Mouse (Mus musculus) gastrocnemius, adult 8-10 months (tissue): ENCODE data around the gene Grik1. TPM values are rescaled to one million over a fixed set of nuclear protein-coding genes. Genes with fewer than 3 reads are reported as not detected.

ENCODE experiments used
- DNase-seq, 2 experiments: peaks; one replicate each; pipeline ENCODE4 v3.0.0; 2022; ENCODE audit warnings: low spot score in 2 of 2
- total RNA-seq, 4 experiments: library from RNA; stranded (reverse); gene quantifications; 2 replicates each; pipeline ENCODE4 v1.2.4; 2022

Gene Grik1
- total RNA-seq, 4 experiments from 2014 or later = not detected

DNA sequence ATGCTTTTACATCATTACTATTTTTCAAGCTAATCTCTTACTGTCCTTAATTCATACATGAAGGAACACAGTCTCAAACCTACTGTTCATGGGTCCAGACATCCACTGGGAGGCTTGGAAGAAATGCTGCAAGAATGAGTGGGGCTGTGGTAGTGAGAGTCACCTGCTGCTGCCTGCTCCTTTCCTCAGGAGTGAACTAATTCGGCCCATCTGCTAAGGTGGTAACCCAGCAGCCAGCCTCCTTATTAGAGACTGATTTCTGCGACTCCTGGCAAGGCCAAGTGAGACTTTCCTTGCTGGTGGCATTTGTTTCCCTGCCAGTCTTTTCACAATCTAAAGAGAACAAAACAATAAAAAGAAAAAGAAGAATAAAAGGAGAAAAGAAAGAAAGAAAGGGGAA lies 147.9 kb downstream of the Grik1 start:
- no peak for DNase-seq

- DNase-seq = no peak
These were observed 148.5 kb downstream of the Grik1 start for GRCm38 (mm10) chr16:88141594-88141993.

- no peak for DNase-seq
These were observed 151.2 kb downstream of the Grik1 start for GRCm38 (mm10) chr16:88138913-88139312.

- no peak for DNase-seq
These were observed 157.1 kb downstream of the Grik1 start for GRCm38 (mm10) chr16:88132919-88133318.

DNA sequence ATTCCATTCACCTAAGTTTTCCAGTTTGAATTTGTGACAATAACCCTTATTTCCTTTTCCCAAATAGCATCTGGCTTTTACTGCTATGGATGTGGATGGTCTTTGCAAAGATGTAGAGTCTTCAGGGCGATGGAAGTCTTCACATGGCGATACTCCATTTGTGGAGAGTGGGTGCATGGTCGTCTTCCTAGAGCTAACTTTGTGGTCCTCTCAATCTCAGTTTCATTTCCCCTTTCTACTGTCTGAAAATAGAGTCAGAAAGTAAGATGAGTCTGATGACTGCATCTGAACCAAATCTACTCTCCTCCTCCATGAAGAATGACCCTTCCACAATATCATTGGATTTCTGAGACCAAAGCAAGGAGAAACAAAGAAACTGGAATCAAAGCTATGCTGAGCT lies 159.0 kb downstream of the Grik1 start:
- no peak for DNase-seq

- no peak for DNase-seq
These were observed 165.0 kb downstream of the Grik1 start for GRCm38 (mm10) chr16:88125098-88125497.

GRCm38 (mm10) chr16:88112551-88113138 lies 177.4 kb downstream of the Grik1 start:
- DNase-seq = no peak

DNA sequence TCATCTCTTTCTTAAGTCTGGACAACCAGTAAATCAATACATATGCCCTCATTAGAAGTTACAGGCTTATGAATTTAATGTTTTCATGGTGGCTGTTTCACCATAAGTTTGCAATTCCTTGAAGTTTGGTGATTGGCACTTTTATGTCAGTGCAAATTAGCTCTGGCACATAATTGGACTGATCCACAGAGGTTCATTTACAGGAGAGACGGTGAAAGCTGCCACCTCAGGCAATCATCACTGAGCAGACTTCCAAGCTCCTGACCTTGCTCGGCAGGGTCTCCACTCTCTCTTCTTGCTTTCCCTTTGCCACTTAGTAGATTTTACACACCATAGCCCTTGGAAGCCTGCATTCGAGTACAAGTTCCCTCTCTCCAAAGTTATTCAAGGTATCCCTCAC lies 178.6 kb downstream of the Grik1 start:
- no peak for DNase-seq

GRCm38 (mm10) chr16:88094206-88094789 lies 195.8 kb downstream of the Grik1 start:
- DNase-seq = no peak

- DNase-seq = no peak
These were observed 202.8 kb downstream of the Grik1 start for GRCm38 (mm10) chr16:88087280-88087679.

- DNase-seq = no peak
These were observed 215.3 kb downstream of the Grik1 start for GRCm38 (mm10) chr16:88074716-88075115.

DNA sequence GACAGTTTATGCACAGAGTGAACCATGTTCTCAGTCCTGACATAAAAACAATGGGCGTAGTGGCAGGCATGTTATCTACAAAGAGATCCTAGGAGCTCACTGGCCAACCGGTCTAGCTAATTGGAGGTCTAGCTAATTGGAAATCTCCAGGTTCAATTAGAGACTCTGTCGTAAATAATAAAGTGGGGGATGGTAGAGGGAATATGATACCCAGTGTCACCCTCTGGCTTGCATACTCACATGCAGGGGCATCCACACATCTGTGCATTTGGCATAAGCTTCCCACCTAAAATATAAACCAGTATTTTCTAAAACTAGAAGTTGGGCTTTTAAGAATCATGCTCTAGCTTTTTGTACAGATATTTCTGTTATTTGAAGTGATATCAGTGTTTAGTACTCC lies 229.1 kb downstream of the Grik1 start:
- DNase-seq = no peak

- no peak for DNase-seq
These were observed 241.9 kb downstream of the Grik1 start for GRCm38 (mm10) chr16:88048121-88048520.

- no peak for DNase-seq
These were observed 245.7 kb downstream of the Grik1 start for GRCm38 (mm10) chr16:88044321-88044720.

- no peak for DNase-seq
These were observed 247.6 kb downstream of the Grik1 start for GRCm38 (mm10) chr16:88042458-88042857.

GRCm38 (mm10) chr16:88038503-88039091 lies 251.5 kb downstream of the Grik1 start:
- DNase-seq = no peak

DNA sequence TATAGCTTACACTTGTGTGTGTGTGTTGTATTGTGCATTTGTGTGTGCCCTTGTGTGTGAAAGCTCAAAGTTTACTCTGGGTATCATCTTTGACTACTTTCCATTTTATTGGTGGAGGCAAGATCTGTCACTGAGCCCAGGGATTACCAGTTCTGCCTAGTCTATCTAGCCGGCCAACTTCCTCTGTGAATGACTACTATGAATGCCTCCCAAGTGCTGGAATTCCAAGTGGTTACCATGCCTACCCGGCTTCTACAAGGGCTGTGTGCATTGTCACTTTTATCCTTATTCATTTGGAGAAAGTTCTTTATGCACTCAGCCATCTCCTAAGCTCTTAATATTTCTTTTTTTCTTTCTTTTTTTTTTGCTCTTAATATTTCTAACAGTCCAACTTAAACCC lies 301.3 kb downstream of the Grik1 start:
- no peak for DNase-seq

DNA sequence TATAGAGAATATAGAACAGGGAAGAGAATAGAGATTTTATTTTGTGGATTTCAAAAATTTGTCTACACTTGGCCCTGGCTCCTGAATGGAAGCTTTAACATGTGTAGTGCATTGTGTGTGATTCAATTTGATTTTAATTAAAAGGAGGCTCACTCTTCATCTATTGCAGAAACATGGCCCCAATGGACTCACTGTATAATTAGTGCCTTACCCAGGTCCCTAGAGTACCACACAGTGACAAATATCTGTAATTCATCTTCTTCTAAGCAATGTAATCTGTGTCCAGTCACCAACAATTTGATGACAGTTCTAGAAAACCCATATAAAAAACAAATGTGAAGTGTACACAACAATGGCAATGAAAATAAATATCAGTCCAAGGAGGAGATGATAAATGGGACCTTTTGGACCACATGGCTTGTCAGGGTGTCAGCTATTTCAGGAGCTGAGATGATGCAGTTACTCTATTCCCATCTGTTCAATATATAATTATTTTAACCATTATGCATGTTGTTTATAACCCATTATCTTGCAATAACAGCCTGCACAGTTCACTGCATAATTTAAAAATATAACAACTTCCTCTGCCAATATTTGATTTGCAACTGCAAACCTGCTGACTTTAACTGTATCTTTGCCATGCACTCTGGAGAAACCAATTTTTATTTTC lies 305.7 kb downstream of the Grik1 start:
- DNase-seq = no peak

- no peak for DNase-seq
These were observed 316.0 kb downstream of the Grik1 start for GRCm38 (mm10) chr16:87974076-87974443.

DNA sequence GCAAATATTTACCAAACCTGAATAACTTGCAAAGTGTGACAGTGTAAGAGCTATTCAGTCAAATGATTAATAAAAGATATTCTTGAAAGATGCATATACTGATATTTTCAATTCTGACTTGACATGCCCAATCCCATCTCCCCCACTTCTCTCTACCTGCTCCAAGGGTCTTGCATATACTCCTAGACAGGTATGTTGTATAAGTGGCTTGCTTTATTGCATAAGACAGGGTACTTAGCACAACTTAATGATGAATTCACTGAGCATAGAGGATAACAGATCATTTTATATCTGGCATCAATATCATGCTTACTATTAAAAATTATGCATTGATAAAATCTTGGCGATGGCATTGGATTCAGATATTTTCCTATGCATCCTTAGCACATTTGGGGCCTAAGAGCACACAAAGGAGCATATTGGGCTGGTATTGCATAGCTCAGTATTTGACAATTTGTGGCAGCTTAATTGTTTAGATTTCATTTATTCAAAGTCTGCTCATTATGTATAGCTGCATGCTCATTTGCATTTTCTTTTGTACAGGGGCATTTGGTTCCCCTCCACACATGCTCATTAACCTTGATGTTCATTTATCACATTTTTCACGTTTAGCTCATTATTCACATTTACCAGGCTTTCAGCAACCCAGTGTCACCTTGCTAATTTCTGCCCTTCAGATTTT lies 316.5 kb downstream of the Grik1 start:
- DNase-seq = no peak

GRCm38 (mm10) chr16:87971911-87972310 lies 318.2 kb downstream of the Grik1 start:
- DNase-seq = no peak

DNA sequence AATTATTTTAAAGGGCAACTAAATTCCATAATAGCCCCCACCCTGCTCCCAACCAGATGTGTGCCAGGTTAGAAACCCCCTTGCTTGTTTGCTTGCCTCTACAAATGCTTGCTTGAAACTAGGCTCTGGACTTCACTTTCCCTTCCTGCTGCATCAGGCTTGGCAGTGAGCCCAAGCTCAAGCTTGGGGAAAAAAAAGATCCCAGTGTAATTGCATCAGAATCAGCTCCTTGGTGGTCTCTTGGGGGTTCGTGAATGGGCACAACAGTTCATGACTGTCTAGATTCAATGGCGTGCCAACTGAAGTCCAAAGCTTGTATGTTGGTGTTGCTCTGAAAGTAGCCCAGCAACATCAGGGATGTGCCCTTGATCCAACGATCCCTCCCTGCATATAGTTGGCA lies 320.1 kb downstream of the Grik1 start:
- no peak for DNase-seq
